Mouse (Mus musculus) limb, embryonic 15.5 days (tissue): ENCODE measurements around the gene Ahcy. TPM values are rescaled to one million over a fixed set of nuclear protein-coding genes. Genes with fewer than 3 reads are reported as not detected.

Experiments used
- ATAC-seq: fragments of 200-750 bp; cut with Nextera tagmentation; 2 replicates; pipeline ENCODE4 v1.8.0; 2017; ENCODE audit warnings: low read depth, moderate TSS enrichment; ENCODE audit not compliant: insufficient number of reproducible peaks, low FRiP score, low TSS enrichment
- H3K27ac ChIP-seq: fragments of 300-500 bp; sonication (generic); 2 replicates; pipeline ENCODE4 v1.5.1; 2015; ENCODE audit warnings: moderate library complexity, mild to moderate bottlenecking, inconsistent platforms
- H3K27me3 ChIP-seq: fragments of 300-500 bp; sonication (generic); 2 replicates; pipeline ENCODE4 v1.6.1; 2015; ENCODE audit warnings: inconsistent platforms
- H3K36me3 ChIP-seq: fragments of 300-500 bp; sonication (generic); 2 replicates; pipeline ENCODE4 v1.6.1; 2015; ENCODE audit warnings: inconsistent platforms
- H3K4me1 ChIP-seq: fragments of 300-500 bp; sonication (generic); 2 replicates; pipeline ENCODE4 v1.6.1; 2015; ENCODE audit warnings: inconsistent platforms
- H3K4me2 ChIP-seq: fragments of 300-500 bp; sonication (generic); 2 replicates; pipeline ENCODE4 v1.6.1; 2015; ENCODE audit warnings: mild to moderate bottlenecking, inconsistent platforms
- H3K4me3 ChIP-seq: fragments of 300-500 bp; sonication (generic); 2 replicates; pipeline ENCODE4 v1.5.1; 2015; ENCODE audit warnings: mild to moderate bottlenecking, inconsistent platforms
- H3K9ac ChIP-seq: fragments of 300-500 bp; sonication (generic); 2 replicates; pipeline ENCODE4 v1.6.1; 2015; ENCODE audit warnings: inconsistent platforms
- H3K9me3 ChIP-seq: fragments of 300-500 bp; sonication (generic); 2 replicates; pipeline ENCODE4 v1.6.1; 2016; ENCODE audit warnings: inconsistent platforms
- WGBS: fragments of 180-500 bp; shearing (Covaris S2); methylation state at CpG from one replicate; pipeline ENCODE4 v1.1.7; 2015; 5-methylcytosine and 5-hydroxymethylcytosine counted together
- polyA plus RNA-seq: library from polyadenylated mRNA; unstranded; fragments of >200 nt; fragmentation: Nextera tagmentation; extraction: Ambion mirVana; gene quantifications from 2 replicates; pipeline ENCODE4 v1.2.1, GENCODE M21; 2015

Gene Ahcy
- polyA plus RNA-seq, 1 experiment from 2014 or later: 53.5 TPM

- WGBS: 56% methylated on average over 13 of the region's 13 CpGs
These were observed 16.8 kb upstream of the Ahcy start for GRCm38 (mm10) chr2:155090909-155091742.

GRCm38 (mm10) chr2:155088264-155088663 lies 14.0 kb upstream of the Ahcy start:
- no peak overlapping the region for H3K4me2 ChIP-seq
- 84% methylated on average over 6 of the region's 6 CpGs for WGBS

More at GRCm38 (mm10) chr2:155090909-155091742, 16.8 kb upstream of the Ahcy start:
- H3K27ac ChIP-seq: no peak overlapping the region
- no peaks in the 10 kb centered on the region for H3K9me3 ChIP-seq
- no peaks in the 10 kb centered on the region for H3K27me3 ChIP-seq
- no peak overlapping the region for H3K4me2 ChIP-seq
- H3K9ac ChIP-seq: no peak overlapping the region
- no peaks in the 10 kb centered on the region for H3K4me1 ChIP-seq
- H3K4me3 ChIP-seq: no peak overlapping the region
- H3K36me3 ChIP-seq: no peaks in the 10 kb centered on the region
- no peak for ATAC-seq

GRCm38 (mm10) chr2:155086328-155086727 lies 12.0 kb upstream of the Ahcy start:
- Histone ChIP-seq H3K9ac (no peak overlapping the region), H3K4me1 (no peaks in the 10 kb centered on the region), H3K27ac (no peak overlapping the region), H3K4me2 (no peak overlapping the region), H3K27me3 (no peaks in the 10 kb centered on the region), H3K9me3 (no peaks in the 10 kb centered on the region), H3K4me3 (no peak overlapping the region), H3K36me3 (no peaks in the 10 kb centered on the region)
- 89% methylated on average over 5 of the region's 5 CpGs for WGBS
- ATAC-seq: no peak

More at GRCm38 (mm10) chr2:155088264-155088663, 14.0 kb upstream of the Ahcy start:
- Histone ChIP-seq H3K9ac (no peak overlapping the region), H3K9me3 (no peaks in the 10 kb centered on the region), H3K27ac (no peak overlapping the region), H3K4me1 (no peaks in the 10 kb centered on the region), H3K4me3 (no peak overlapping the region), H3K27me3 (no peaks in the 10 kb centered on the region), H3K36me3 (no peaks in the 10 kb centered on the region)
- ATAC-seq: no peak

GRCm38 (mm10) chr2:155084546-155084945 lies 10.2 kb upstream of the Ahcy start:
- H3K27ac ChIP-seq: no peak overlapping the region
- no peak for ATAC-seq
- H3K4me2 ChIP-seq: no peak overlapping the region
- no peaks in the 10 kb centered on the region for H3K9me3 ChIP-seq
- H3K36me3 ChIP-seq: no peaks in the 10 kb centered on the region
- H3K27me3 ChIP-seq: no peaks in the 10 kb centered on the region
- no peaks in the 10 kb centered on the region for H3K4me1 ChIP-seq
- H3K4me3 ChIP-seq: no peak overlapping the region
- no peak overlapping the region for H3K9ac ChIP-seq
- 83% methylated on average over 5 of the region's 5 CpGs for WGBS

- H3K4me1 ChIP-seq: no peaks in the 10 kb centered on the region
- H3K9ac ChIP-seq: no peak overlapping the region
- H3K27ac ChIP-seq: no peak overlapping the region
- no peak overlapping the region for H3K4me2 ChIP-seq
- 19% methylated on average over 8 of the region's 8 CpGs for WGBS
- H3K27me3 ChIP-seq: no peaks in the 10 kb centered on the region
- ATAC-seq: no peak
- H3K9me3 ChIP-seq: no peaks in the 10 kb centered on the region
- no peaks in the 10 kb centered on the region for H3K36me3 ChIP-seq
- H3K4me3 ChIP-seq: no peak overlapping the region
These were observed 8.0 kb upstream of the Ahcy start for GRCm38 (mm10) chr2:155082121-155082803.

GRCm38 (mm10) chr2:155081056-155081455 lies 6.8 kb upstream of the Ahcy start:
- ATAC-seq: no peak
- Histone ChIP-seq H3K4me3 (no peak overlapping the region), H3K27ac (no peak overlapping the region), H3K36me3 (no peaks in the 10 kb centered on the region), H3K9ac (no peak overlapping the region), H3K27me3 (no peaks in the 10 kb centered on the region), H3K4me2 (no peak overlapping the region), H3K9me3 (no peaks in the 10 kb centered on the region), H3K4me1 (no peaks in the 10 kb centered on the region)
- 90% methylated on average over 3 of the region's 3 CpGs for WGBS

- ATAC-seq: no peak
- Histone ChIP-seq H3K27ac (no peak overlapping the region), H3K27me3 (no peaks in the 10 kb centered on the region), H3K36me3 (no peaks in the 10 kb centered on the region), H3K4me2 (no peak overlapping the region), H3K4me1 (peaks cover 2% of the 10 kb centered on the region), H3K4me3 (no peak overlapping the region), H3K9ac (no peak overlapping the region), H3K9me3 (no peaks in the 10 kb centered on the region)
- 61% methylated on average over 4 of the region's 4 CpGs for WGBS
These were observed 5.9 kb upstream of the Ahcy start for GRCm38 (mm10) chr2:155080179-155080530.

- Histone ChIP-seq H3K27ac (no peak overlapping the region), H3K4me2 (no peak overlapping the region), H3K4me1 (peaks cover 7% of the 10 kb centered on the region), H3K9ac (no peak overlapping the region), H3K9me3 (no peaks in the 10 kb centered on the region), H3K36me3 (no peaks in the 10 kb centered on the region), H3K4me3 (no peak overlapping the region), H3K27me3 (no peaks in the 10 kb centered on the region)
- 30% methylated on average over 7 of the region's 7 CpGs for WGBS
- ATAC-seq: no peak
These were observed 5.3 kb upstream of the Ahcy start for GRCm38 (mm10) chr2:155079500-155080178.

- Histone ChIP-seq H3K9me3 (no peaks in the 10 kb centered on the region), H3K4me1 (peaks cover 18% of the 10 kb centered on the region), H3K4me2 (no peak overlapping the region), H3K4me3 (no peak overlapping the region), H3K36me3 (no peaks in the 10 kb centered on the region), H3K27ac (no peak overlapping the region), H3K27me3 (no peaks in the 10 kb centered on the region), H3K9ac (no peak overlapping the region)
- ATAC-seq: no peak
- 80% methylated on average over 6 of the region's 6 CpGs for WGBS
These were observed 1.4 kb upstream of the Ahcy start for GRCm38 (mm10) chr2:155075649-155076048.

- Histone ChIP-seq H3K9me3 (no peaks in the 10 kb centered on the region), H3K36me3 (no peaks in the 10 kb centered on the region), H3K4me1 (peaks cover 18% of the 10 kb centered on the region), H3K9ac (peak overlapping the region; percentile 69), H3K27ac (peak overlapping the region; percentile 80), H3K4me2 (peak overlapping the region; percentile 71), H3K4me3 (peak overlapping the region; percentile 73), H3K27me3 (no peaks in the 10 kb centered on the region)
- WGBS: 14% methylated on average over 12 of the region's 12 CpGs
- no peak for ATAC-seq
These were observed 551 bp upstream of the Ahcy start for GRCm38 (mm10) chr2:155074766-155075330.

GRCm38 (mm10) chr2:155073347-155073746 lies 950 bp downstream of the Ahcy start:
- H3K4me2 ChIP-seq: peak overlapping the region; percentile 71
- peak overlapping the region; percentile 73 for H3K4me3 ChIP-seq
- no peaks in the 10 kb centered on the region for H3K27me3 ChIP-seq
- H3K9ac ChIP-seq: peak overlapping the region; percentile 69
- no peaks in the 10 kb centered on the region for H3K9me3 ChIP-seq
- H3K27ac ChIP-seq: 0 out of 2 replicates have a peak overlapping the region, but pooled peaks have one; percentile 80
- peaks cover 3% of the 10 kb centered on the region; the same call in 1 of the 2 replicates for H3K36me3 ChIP-seq
- no peak for ATAC-seq
- WGBS: 25% methylated on average over 3 of the region's 3 CpGs
- peaks cover 18% of the 10 kb centered on the region for H3K4me1 ChIP-seq
